Mouse (Mus musculus) liver, embryonic 12.5 days (tissue): ENCODE measurements around the gene Plcxd2. TPM values are rescaled to one million over a fixed set of nuclear protein-coding genes. Genes with fewer than 3 reads are reported as not detected.

Experiments
- ATAC-seq: fragments of 200-750 bp; cut with Nextera tagmentation; 2 replicates; pipeline ENCODE4 v1.8.0; 2017; ENCODE audit warnings: moderate number of reproducible peaks, mild to moderate bottlenecking, moderate library complexity
- H3K27ac ChIP-seq: fragments of 300-500 bp; sonication (generic); 2 replicates; pipeline ENCODE4 v1.5.1; 2016; ENCODE audit warnings: mild to moderate bottlenecking
- H3K27me3 ChIP-seq: fragments of 300-500 bp; sonication (generic); replicated peaks from 2 replicates; pipeline ENCODE4 v1.6.1; 2016; ENCODE audit warnings: mild to moderate bottlenecking, moderate library complexity
- H3K36me3 ChIP-seq: fragments of 300-500 bp; sonication (generic); 2 replicates; pipeline ENCODE4 v1.6.1; 2016; ENCODE audit warnings: mild to moderate bottlenecking, moderate library complexity
- H3K4me1 ChIP-seq: fragments of 300-500 bp; sonication (generic); 2 replicates; pipeline ENCODE4 v1.6.1; 2016
- H3K4me2 ChIP-seq: fragments of 300-500 bp; sonication (generic); 2 replicates; pipeline ENCODE4 v1.6.1; 2016; ENCODE audit warnings: mild to moderate bottlenecking, moderate library complexity
- H3K4me3 ChIP-seq: fragments of 300-500 bp; sonication (generic); 2 replicates; pipeline ENCODE4 v1.5.1; 2016; ENCODE audit warnings: mild to moderate bottlenecking, moderate library complexity
- H3K9ac ChIP-seq: fragments of 300-500 bp; sonication (generic); 2 replicates; pipeline ENCODE4 v1.6.1; 2016; ENCODE audit warnings: mild to moderate bottlenecking, moderate library complexity
- H3K9me3 ChIP-seq: fragments of 300-500 bp; sonication (generic); replicated peaks from 2 replicates; pipeline ENCODE4 v1.6.1; 2016; ENCODE audit warnings: mild to moderate bottlenecking, moderate library complexity
- WGBS: fragments of 180-500 bp; shearing (Covaris S2); methylation state at CpG from one replicate; pipeline ENCODE4 v1.1.7; 2016; ENCODE audit not compliant: insufficient replicate concordance; 5-methylcytosine and 5-hydroxymethylcytosine counted together
- polyA plus RNA-seq: library from polyadenylated mRNA; unstranded; fragments of >200 nt; fragmentation: Nextera tagmentation; extraction: Ambion mirVana; gene quantifications from 2 replicates; pipeline ENCODE4 v1.2.1, GENCODE M21; 2016

Plcxd2 gene
- polyA plus RNA-seq, 1 experiment from 2014 or later, result 3.8 TPM

- 3% methylated on average over 13 of the region's 13 CpGs for WGBS
- Histone ChIP-seq H3K27me3 (0 out of 2 replicates have a peak, but pooled peaks cover 3% of the 10 kb centered on the region), H3K27ac (no peak overlapping the region), H3K9ac (peak overlapping the region; percentile 55; the same call in 1 of the 2 replicates), H3K4me2 (peak overlapping the region; percentile 79), H3K9me3 (no peaks in the 10 kb centered on the region), H3K4me1 (peaks cover 12% of the 10 kb centered on the region; the same call in 1 of the 2 replicates), H3K4me3 (peak overlapping the region; percentile 62), H3K36me3 (no peaks in the 10 kb centered on the region)
- no peak for ATAC-seq
Observed at GRCm38 (mm10) chr16:46009717-46010116, 301 bp downstream of the Plcxd2 start.

GRCm38 (mm10) chr16:46008766-46009165, 1.3 kb downstream of the Plcxd2 start:
- WGBS, result 60% methylated on average over 3 of the region's 3 CpGs
- 0 out of 2 replicates have a peak, but pooled peaks cover 3% of the 10 kb centered on the region for H3K27me3 ChIP-seq
- H3K36me3 ChIP-seq, result no peaks in the 10 kb centered on the region
- peaks cover 12% of the 10 kb centered on the region; the same call in 1 of the 2 replicates for H3K4me1 ChIP-seq
- no peak overlapping the region for H3K9ac ChIP-seq
- H3K4me3 ChIP-seq, result peak overlapping the region; percentile 62; the same call in 1 of the 2 replicates
- H3K4me2 ChIP-seq, result peak overlapping the region; percentile 79
- H3K27ac ChIP-seq, result no peak overlapping the region
- ATAC-seq, result no peak
- H3K9me3 ChIP-seq, result no peaks in the 10 kb centered on the region

- 67% methylated on average over 5 of the region's 5 CpGs for WGBS
- H3K4me1 ChIP-seq, result peaks cover 12% of the 10 kb centered on the region; the same call in 1 of the 2 replicates
- no peaks in the 10 kb centered on the region for H3K9me3 ChIP-seq
- H3K9ac ChIP-seq, result no peak overlapping the region
- no peaks in the 10 kb centered on the region for H3K36me3 ChIP-seq
- peak overlapping the region; percentile 62; the same call in 1 of the 2 replicates for H3K4me3 ChIP-seq
- H3K27me3 ChIP-seq, result 0 out of 2 replicates have a peak, but pooled peaks cover 3% of the 10 kb centered on the region
- H3K27ac ChIP-seq, result no peak overlapping the region
- ATAC-seq, result no peak
- peak overlapping the region; percentile 79 for H3K4me2 ChIP-seq
Observed at GRCm38 (mm10) chr16:46008036-46008605, 1.9 kb downstream of the Plcxd2 start.

GRCm38 (mm10) chr16:46006261-46006660, 3.8 kb downstream of the Plcxd2 start:
- ATAC-seq, result no peak
- WGBS, result 66% methylated on average over 10 of the region's 10 CpGs
- peaks cover 12% of the 10 kb centered on the region; the same call in 1 of the 2 replicates for H3K4me1 ChIP-seq
- H3K9ac ChIP-seq, result no peak overlapping the region
- H3K27me3 ChIP-seq, result 0 out of 2 replicates have a peak, but pooled peaks cover 3% of the 10 kb centered on the region
- H3K27ac ChIP-seq, result no peak overlapping the region
- no peak overlapping the region for H3K4me3 ChIP-seq
- no peak overlapping the region for H3K4me2 ChIP-seq
- no peaks in the 10 kb centered on the region for H3K36me3 ChIP-seq
- H3K9me3 ChIP-seq, result no peaks in the 10 kb centered on the region

- no peaks in the 10 kb centered on the region for H3K36me3 ChIP-seq
- no peak overlapping the region for H3K9ac ChIP-seq
- no peak overlapping the region for H3K4me3 ChIP-seq
- no peaks in the 10 kb centered on the region for H3K4me1 ChIP-seq
- no peaks in the 10 kb centered on the region for H3K9me3 ChIP-seq
- no peak overlapping the region for H3K4me2 ChIP-seq
- no peak overlapping the region for H3K27ac ChIP-seq
- 72% methylated on average over 10 of the region's 10 CpGs for WGBS
- no peaks in the 10 kb centered on the region for H3K27me3 ChIP-seq
- ATAC-seq, result no peak
Observed at GRCm38 (mm10) chr16:46001550-46002166, 8.4 kb downstream of the Plcxd2 start.

GRCm38 (mm10) chr16:46000976-46001375, 9.0 kb downstream of the Plcxd2 start:
- no peaks in the 10 kb centered on the region for H3K9me3 ChIP-seq
- no peaks in the 10 kb centered on the region for H3K36me3 ChIP-seq
- WGBS, result 67% methylated on average over 3 of the region's 3 CpGs
- H3K4me2 ChIP-seq, result no peak overlapping the region
- no peak overlapping the region for H3K4me3 ChIP-seq
- no peaks in the 10 kb centered on the region for H3K27me3 ChIP-seq
- no peaks in the 10 kb centered on the region for H3K4me1 ChIP-seq
- ATAC-seq, result no peak
- no peak overlapping the region for H3K9ac ChIP-seq
- no peak overlapping the region for H3K27ac ChIP-seq

GRCm38 (mm10) chr16:45999374-46000191, 10.4 kb downstream of the Plcxd2 start:
- WGBS, result 69% methylated on average over 10 of the region's 10 CpGs
- no peak overlapping the region for H3K9ac ChIP-seq
- no peaks in the 10 kb centered on the region for H3K9me3 ChIP-seq
- no peak for ATAC-seq
- no peak overlapping the region for H3K4me3 ChIP-seq
- H3K4me2 ChIP-seq, result no peak overlapping the region
- H3K27ac ChIP-seq, result no peak overlapping the region
- H3K27me3 ChIP-seq, result no peaks in the 10 kb centered on the region
- no peaks in the 10 kb centered on the region for H3K4me1 ChIP-seq
- no peaks in the 10 kb centered on the region for H3K36me3 ChIP-seq

GRCm38 (mm10) chr16:45998231-45998630, 11.8 kb downstream of the Plcxd2 start:
- no peak for ATAC-seq
- Histone ChIP-seq H3K4me3 (no peak overlapping the region), H3K27me3 (no peaks in the 10 kb centered on the region), H3K4me2 (no peak overlapping the region), H3K9me3 (no peaks in the 10 kb centered on the region), H3K4me1 (no peaks in the 10 kb centered on the region), H3K9ac (no peak overlapping the region), H3K27ac (no peak overlapping the region), H3K36me3 (no peaks in the 10 kb centered on the region)
- WGBS, result 53% methylated on average over 7 of the region's 7 CpGs

GRCm38 (mm10) chr16:45990901-45991676, 18.9 kb downstream of the Plcxd2 start:
- no peak overlapping the region for H3K4me2 ChIP-seq
- no peak overlapping the region for H3K4me3 ChIP-seq
- H3K4me1 ChIP-seq, result no peaks in the 10 kb centered on the region
- WGBS, result 46% methylated on average over 10 of the region's 10 CpGs
- ATAC-seq, result no peak
- no peaks in the 10 kb centered on the region for H3K9me3 ChIP-seq
- H3K27me3 ChIP-seq, result no peaks in the 10 kb centered on the region
- no peak overlapping the region for H3K27ac ChIP-seq
- no peak overlapping the region for H3K9ac ChIP-seq
- no peaks in the 10 kb centered on the region for H3K36me3 ChIP-seq

GRCm38 (mm10) chr16:45986236-45986635, 23.8 kb downstream of the Plcxd2 start:
- Histone ChIP-seq H3K36me3 (no peaks in the 10 kb centered on the region), H3K4me2 (no peak overlapping the region), H3K4me1 (no peaks in the 10 kb centered on the region), H3K9ac (no peak overlapping the region), H3K4me3 (no peak overlapping the region), H3K9me3 (no peaks in the 10 kb centered on the region), H3K27ac (no peak overlapping the region), H3K27me3 (no peaks in the 10 kb centered on the region)
- no peak for ATAC-seq
- 70% methylated on average over 1 of the region's 1 CpGs for WGBS
